Mouse (Mus musculus) heart, adult 2 months (tissue): Measurements from ENCODE around the gene Trappc12. TPM values are rescaled to one million over a fixed set of nuclear protein-coding genes. Genes with fewer than 3 reads are reported as not detected.

ENCODE experiments used
- DNase-seq, 2 experiments: peaks; one replicate each; pipeline ENCODE4 v3.0.0; 2021
- H3K27ac ChIP-seq: fragments of 200-600 bp; 2 replicates; pipeline ENCODE4 v1.8.1; 2022
- H3K27me3 ChIP-seq: fragments of 200-500 bp; 2 replicates; pipeline ENCODE4 v1.6.1; 2012; ENCODE audit warnings: mild to moderate bottlenecking, low read length, inconsistent platforms, mixed read lengths; ENCODE audit not compliant: control insufficient read depth, insufficient read depth
- H3K36me3 ChIP-seq: fragments of 200-500 bp; 2 replicates; pipeline ENCODE4 v1.6.1; 2012; ENCODE audit warnings: low read length, inconsistent platforms; ENCODE audit not compliant: control insufficient read depth, insufficient read depth
- H3K4me1 ChIP-seq: fragments of 200-500 bp; 2 replicates; pipeline ENCODE4 v1.6.1; 2011; ENCODE audit warnings: low read length; ENCODE audit not compliant: control insufficient read depth, insufficient read depth
- H3K4me3 ChIP-seq: fragments of 200-600 bp; 2 replicates; pipeline ENCODE4 v1.8.1; 2022
- H3K79me2 ChIP-seq: fragments of 200-500 bp; replicated peaks from 2 replicates; pipeline ENCODE4 v1.6.1; 2012; ENCODE audit warnings: mild to moderate bottlenecking, inconsistent platforms, low read length, moderate library complexity, mixed read lengths; ENCODE audit not compliant: control insufficient read depth, insufficient read depth
- H3K9ac ChIP-seq: fragments of 200-500 bp; 2 replicates; pipeline ENCODE4 v1.6.1; 2012; ENCODE audit warnings: low read depth, mild to moderate bottlenecking, control low read depth, inconsistent platforms, low read length, mixed read lengths
- CTCF ChIP-seq: fragments of 200-600 bp; IDR thresholded peaks from 2 replicates; pipeline ENCODE4 v1.8.1; 2022; ENCODE audit warnings: antibody characterized with exemption, mild to moderate bottlenecking, moderate library complexity
- EP300 ChIP-seq: fragments of 200-500 bp; IDR thresholded peaks from 2 replicates; pipeline ENCODE4 v1.6.1; 2011; ENCODE audit warnings: low read depth, low read length, control low read depth; ENCODE audit not compliant: insufficient read depth
- POLR2A ChIP-seq: fragments of 200-500 bp; IDR thresholded peaks from 2 replicates; pipeline ENCODE4 v1.6.1; 2011; ENCODE audit warnings: mild to moderate bottlenecking, low read depth, low read length, control low read depth; ENCODE audit not compliant: insufficient read depth
- WGBS: fragments of 180-500 bp; shearing (Covaris S2); methylation state at CpG from one replicate; pipeline ENCODE4 v1.1.7; 2018; 5-methylcytosine and 5-hydroxymethylcytosine counted together
- intact Hi-C: fragments of 180-260 bp; cut with DNase I; formaldehyde crosslinking; loops from one replicate; pipeline ENCODE4 v1.15.1; 2025
- polyA plus RNA-seq: library from polyadenylated mRNA; depleted of rRNA; stranded (reverse); fragments of >200 nt; gene quantifications from 2 replicates; pipeline ENCODE4 v1.2.3, GENCODE M21; 2012
- total RNA-seq, 2 experiments: library from RNA; stranded (reverse); gene quantifications; 2 replicates each; pipeline ENCODE4 v1.2.3; 2021

Gene Trappc12
- total and polyA plus RNA-seq, 3 experiments = 19.7 to 21.3 (median 20.9) TPM

GRCm38 (mm10) chr12:28775120-28775519 lies 24.8 kb upstream of the Trappc12 start:
- 59% methylated on average over 8 of the region's 8 CpGs for WGBS

GRCm38 (mm10) chr12:28773815-28774214 lies 23.5 kb upstream of the Trappc12 start:
- no peak overlapping the region for H3K9ac ChIP-seq
- intact Hi-C loops = no loop called here
- H3K4me1 ChIP-seq = no peaks in the 10 kb centered on the region
- TF ChIP-seq POLR2A (no peak), CTCF (peak; percentile 49)
- no peak overlapping the region for H3K4me3 ChIP-seq
- H3K27ac ChIP-seq = no peak overlapping the region
- H3K27me3 ChIP-seq = no peaks in the 10 kb centered on the region
- H3K79me2 ChIP-seq = no peaks in the 10 kb centered on the region
- H3K36me3 ChIP-seq = no peaks in the 10 kb centered on the region
- WGBS = 89% methylated on average over 3 of the region's 3 CpGs
- DNase-seq = no peak

More at GRCm38 (mm10) chr12:28775120-28775519, 24.8 kb upstream of the Trappc12 start:
- TF ChIP-seq EP300 = no peak
- TF ChIP-seq POLR2A = no peak
- no peak for TF ChIP-seq CTCF
- Histone ChIP-seq H3K27me3 (no peaks in the 10 kb centered on the region), H3K27ac (no peak overlapping the region), H3K79me2 (no peaks in the 10 kb centered on the region), H3K9ac (no peak overlapping the region), H3K4me3 (no peak overlapping the region), H3K4me1 (no peaks in the 10 kb centered on the region), H3K36me3 (no peaks in the 10 kb centered on the region)
- no peak for DNase-seq
- intact Hi-C loops = no loop called here

GRCm38 (mm10) chr12:28769953-28770352 lies 19.7 kb upstream of the Trappc12 start:
- no peaks in the 10 kb centered on the region for H3K4me1 ChIP-seq
- no peaks in the 10 kb centered on the region for H3K36me3 ChIP-seq
- H3K79me2 ChIP-seq = no peaks in the 10 kb centered on the region
- no peak overlapping the region for H3K9ac ChIP-seq
- 94% methylated on average over 7 of the region's 7 CpGs for WGBS
- no peak for TF ChIP-seq CTCF
- no peak for TF ChIP-seq POLR2A
- TF ChIP-seq EP300 = no peak
- intact Hi-C loops = no loop called here
- DNase-seq = no peak
- H3K4me3 ChIP-seq = no peak overlapping the region
- H3K27me3 ChIP-seq = no peaks in the 10 kb centered on the region
- no peak overlapping the region for H3K27ac ChIP-seq

DNA sequence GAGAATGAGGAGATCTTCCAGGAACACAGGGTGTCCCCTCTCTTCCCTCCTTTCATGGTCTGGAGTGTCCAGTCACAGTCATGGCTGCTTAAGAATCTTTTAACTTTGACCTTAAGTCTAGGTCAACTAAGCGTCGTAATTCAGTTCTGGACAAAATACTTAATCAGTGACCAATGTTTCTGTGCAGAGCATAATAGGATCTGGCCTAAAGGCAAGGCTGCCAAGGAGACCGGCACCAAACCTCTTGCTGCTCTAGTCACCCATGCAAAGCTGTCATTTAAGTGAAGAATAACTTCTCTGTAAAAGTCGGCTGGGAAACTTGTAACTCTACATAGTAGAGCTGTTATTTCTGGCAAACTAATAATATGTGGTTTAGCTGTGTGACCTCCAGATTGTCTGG lies 5.7 kb upstream of the Trappc12 start:
- 77% methylated on average over 4 of the region's 4 CpGs for WGBS
- no peak overlapping the region for H3K27ac ChIP-seq
- no peak for TF ChIP-seq EP300
- TF ChIP-seq POLR2A = no peak
- TF ChIP-seq CTCF = no peak

DNA sequence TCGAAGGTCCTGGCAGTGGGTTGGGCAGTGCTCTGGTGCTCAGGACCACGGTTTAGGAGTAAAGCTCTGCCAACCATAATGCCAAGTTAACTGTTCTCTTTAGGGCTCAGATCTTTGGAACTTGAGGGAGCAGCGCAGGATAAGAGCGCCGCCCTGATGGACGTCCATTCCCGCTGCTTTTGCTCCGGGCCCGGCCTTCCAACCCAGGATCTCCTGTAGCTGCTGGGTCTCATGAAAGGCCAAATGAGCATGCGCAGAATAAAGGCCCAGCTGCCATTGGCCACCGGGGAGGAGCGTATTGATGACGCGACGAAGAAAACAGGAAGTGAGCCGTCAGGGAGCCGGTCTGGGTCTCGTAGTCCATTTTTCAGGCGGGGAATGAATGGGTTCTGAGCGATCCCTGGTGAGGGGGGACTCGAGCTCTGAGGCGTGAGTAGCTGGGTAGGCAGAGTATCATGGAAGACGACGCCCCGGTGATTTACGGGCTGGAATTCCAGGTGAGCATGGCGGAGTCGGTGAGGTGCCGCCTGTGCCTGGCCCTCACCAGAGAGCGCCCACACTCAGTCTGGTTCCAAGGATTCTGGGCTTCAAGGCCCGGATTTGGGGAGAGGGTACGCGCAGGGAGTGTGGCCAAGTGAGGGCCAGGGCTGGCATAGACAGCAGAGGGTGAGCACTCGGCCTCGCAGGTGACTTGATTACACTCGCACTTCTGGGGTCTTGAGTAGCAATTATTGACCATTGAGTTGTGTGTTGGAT lies 1.4 kb upstream of the Trappc12 start, which contains the start of gene Eipr1:
Gene Eipr1, plus strand, starts transcription at position 296 of the 756 bp plus-strand sequence.
- peak within 1 kb of the TSS; percentile 69 for H3K27ac ChIP-seq
- WGBS = 4% methylated on average over 36 of the region's 36 CpGs
- intact Hi-C loops = loop anchor here (2.0 kb wide), 1 partner anchor 117 kb away; the partner anchor contains the start of gene Rps7

More for the DNA sequence above, 5.7 kb upstream of the Trappc12 start:
- no peak for DNase-seq
- no peaks in the 10 kb centered on the region for H3K79me2 ChIP-seq
- H3K4me3 ChIP-seq = no peak overlapping the region
- no peaks in the 10 kb centered on the region; the same call in 1 of the 2 replicates for H3K36me3 ChIP-seq
- H3K4me1 ChIP-seq = peaks cover 2% of the 10 kb centered on the region
- intact Hi-C loops = no loop called here
- H3K9ac ChIP-seq = no peak overlapping the region
- no peaks in the 10 kb centered on the region for H3K27me3 ChIP-seq

DNA sequence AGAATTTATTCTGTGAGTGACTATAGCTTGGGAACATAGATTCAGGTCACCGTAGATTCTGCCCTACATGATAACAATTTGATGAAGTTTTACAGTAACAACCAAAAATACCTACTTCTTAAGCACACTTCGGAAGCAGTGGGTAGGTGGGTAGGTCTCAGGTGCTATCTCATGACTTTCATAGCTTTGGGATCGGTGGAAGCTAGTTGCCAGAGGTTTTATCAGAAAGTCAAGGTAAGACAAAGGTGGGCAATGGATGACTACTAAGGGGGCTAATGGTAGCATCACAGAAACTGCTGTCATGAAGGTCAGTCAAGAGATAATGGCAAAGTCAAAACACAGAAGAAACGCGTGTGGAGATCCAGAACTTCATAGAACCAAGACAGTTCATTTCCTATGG lies 604 bp upstream of the Trappc12 start:
- no peak for TF ChIP-seq EP300
- TF ChIP-seq CTCF = no peak
- no peak for TF ChIP-seq POLR2A
- Histone ChIP-seq H3K4me1 (peaks cover 5% of the 10 kb centered on the region), H3K27ac (peak overlapping the region; percentile 69), H3K9ac (no peak overlapping the region), H3K36me3 (no peaks in the 10 kb centered on the region; the same call in 1 of the 2 replicates), H3K4me3 (no peak overlapping the region; the same call in 1 of the 2 replicates), H3K79me2 (no peaks in the 10 kb centered on the region), H3K27me3 (no peaks in the 10 kb centered on the region)
- intact Hi-C loops = loop anchor here (2.0 kb wide), 1 partner anchor 116 kb away; the partner anchor contains the start of gene Rps7
- no peak for DNase-seq
- WGBS = 95% methylated on average over 5 of the region's 5 CpGs

More for the DNA sequence above, 1.4 kb upstream of the Trappc12 start, which contains the start of gene Eipr1:
- no peaks in the 10 kb centered on the region for H3K79me2 ChIP-seq
- H3K9ac ChIP-seq = peak within 1 kb of the TSS; percentile 49
- no peak for TF ChIP-seq EP300
- peak; percentile 84 for TF ChIP-seq POLR2A
- peak; percentile 6; the same call in 1 of the 2 replicates for TF ChIP-seq CTCF
- peaks cover 5% of the 10 kb centered on the region for H3K4me1 ChIP-seq
- DNase-seq = peak; percentile 85 to 92
- no peaks in the 10 kb centered on the region; the same call in 1 of the 2 replicates for H3K36me3 ChIP-seq
- peak within 1 kb of the TSS; percentile 99 for H3K4me3 ChIP-seq
- no peaks in the 10 kb centered on the region for H3K27me3 ChIP-seq
